ENCODE assay signal across 24 mouse cellular contexts in genomic region chr5:148304112-148304511, GRCm38 (mm10).
"Had no signal": no experiment of that assay in that cellular context is flagged by ENCODE, and none has a peak within 500 bp of the region (broad histone marks: within the 10 kb centered on the region; RNA-seq: fewer than 3 reads in every experiment).

No protein-coding gene starts in this region.

- H3K27ac ChIP-seq: kidney, embryonic 15.5 days; limb, embryonic 12.5 days; limb, embryonic 15.5 days; liver, embryonic 12.5 days; liver, embryonic 15.5 days; lung, embryonic 15.5 days; neural tube, embryonic 12.5 days; neural tube, embryonic 15.5 days; stomach, embryonic 15.5 days had no signal

- ATAC-seq: liver, embryonic 12.5 days had no signal

- DNase-seq: kidney, adult 11 months; kidney, adult 8-10 months; kidney, postnatal 10 days; kidney, postnatal 36 days; left cerebral cortex, postnatal 4 days; lung, adult 18-20 months; lung, postnatal 10 days; lung, postnatal 36 days; midbrain, embryonic 14.5 days; right cerebral cortex, adult 18-20 months; right cerebral cortex, postnatal 14 days; right cerebral cortex, postnatal 4 days; spleen, adult 18-20 months; thymus, postnatal 25 days had no signal

- H3K4me3 ChIP-seq: limb, embryonic 12.5 days; megakaryocyte, embryonic 14.5 days; neural tube, embryonic 12.5 days; neural tube, embryonic 15.5 days had no signal
